Mouse (Mus musculus) heart, embryonic 13.5 days (tissue): ENCODE results near the gene Hjurp. TPM values are rescaled to one million over a fixed set of nuclear protein-coding genes. Genes with fewer than 3 reads are reported as not detected.

Source experiments
- ATAC-seq: fragments of 200-750 bp; cut with Nextera tagmentation; 2 replicates; pipeline ENCODE4 v1.8.0; 2017; ENCODE audit warnings: moderate TSS enrichment; ENCODE audit not compliant: insufficient number of reproducible peaks, low FRiP score, low TSS enrichment; ENCODE audit errors: extremely low read depth
- H3K27ac ChIP-seq: fragments of 300-500 bp; sonication (generic); replicated peaks from 2 replicates; pipeline ENCODE4 v1.5.1; 2015; ENCODE audit warnings: moderate library complexity, mild to moderate bottlenecking, inconsistent platforms
- H3K27me3 ChIP-seq: fragments of 300-500 bp; sonication (generic); replicated peaks from 2 replicates; pipeline ENCODE4 v1.6.1; 2015; ENCODE audit warnings: mild to moderate bottlenecking, inconsistent platforms
- H3K36me3 ChIP-seq: fragments of 300-500 bp; sonication (generic); 2 replicates; pipeline ENCODE4 v1.6.1; 2015; ENCODE audit warnings: mild to moderate bottlenecking, inconsistent platforms
- H3K4me1 ChIP-seq: fragments of 300-500 bp; sonication (generic); 2 replicates; pipeline ENCODE4 v1.6.1; 2015; ENCODE audit warnings: inconsistent platforms
- H3K4me2 ChIP-seq: fragments of 300-500 bp; sonication (generic); 2 replicates; pipeline ENCODE4 v1.6.1; 2015; ENCODE audit warnings: inconsistent platforms, mild to moderate bottlenecking, moderate library complexity
- H3K4me3 ChIP-seq: fragments of 300-500 bp; sonication (generic); 2 replicates; pipeline ENCODE4 v1.5.1; 2015; ENCODE audit warnings: moderate library complexity, mild to moderate bottlenecking, inconsistent platforms
- H3K9ac ChIP-seq: fragments of 300-500 bp; sonication (generic); 2 replicates; pipeline ENCODE4 v1.6.1; 2015; ENCODE audit warnings: inconsistent platforms, mild to moderate bottlenecking, moderate library complexity
- H3K9me3 ChIP-seq: fragments of 300-500 bp; sonication (generic); 2 replicates; pipeline ENCODE4 v1.6.1; 2016; ENCODE audit warnings: inconsistent platforms
- WGBS: fragments of 180-500 bp; shearing (Covaris S2); methylation state at CpG from one replicate; pipeline ENCODE4 v1.1.7; 2015; ENCODE audit warnings: mixed read lengths; 5-methylcytosine and 5-hydroxymethylcytosine counted together
- polyA plus RNA-seq: library from polyadenylated mRNA; unstranded; fragments of >200 nt; fragmentation: Nextera tagmentation; extraction: Ambion mirVana; gene quantifications from 2 replicates; pipeline ENCODE4 v1.2.1, GENCODE M21; 2015

The Hjurp gene
- polyA plus RNA-seq, 1 experiment from 2014 or later: 102 TPM

GRCm38 (mm10) chr1:88264869-88265240, 12.6 kb downstream of the Hjurp start:
- 69% methylated on average over 4 of the region's 4 CpGs for WGBS
- ATAC-seq: no peak
- H3K4me3 ChIP-seq: no peak overlapping the region
- H3K9me3 ChIP-seq: no peaks in the 10 kb centered on the region
- H3K4me2 ChIP-seq: no peak overlapping the region
- H3K27me3 ChIP-seq: no peaks in the 10 kb centered on the region
- peaks cover 100% of the 10 kb centered on the region for H3K36me3 ChIP-seq
- peaks cover 31% of the 10 kb centered on the region for H3K4me1 ChIP-seq
- H3K9ac ChIP-seq: no peak overlapping the region
- H3K27ac ChIP-seq: no peak overlapping the region

GRCm38 (mm10) chr1:88264237-88264868, 13.1 kb downstream of the Hjurp start:
- Histone ChIP-seq H3K36me3 (peaks cover 100% of the 10 kb centered on the region), H3K27me3 (no peaks in the 10 kb centered on the region), H3K9ac (no peak overlapping the region), H3K9me3 (no peaks in the 10 kb centered on the region), H3K4me2 (no peak overlapping the region), H3K4me3 (no peak overlapping the region), H3K4me1 (peaks cover 36% of the 10 kb centered on the region), H3K27ac (no peak overlapping the region)
- no peak for ATAC-seq
- WGBS: 77% methylated on average over 7 of the region's 7 CpGs

DNA sequence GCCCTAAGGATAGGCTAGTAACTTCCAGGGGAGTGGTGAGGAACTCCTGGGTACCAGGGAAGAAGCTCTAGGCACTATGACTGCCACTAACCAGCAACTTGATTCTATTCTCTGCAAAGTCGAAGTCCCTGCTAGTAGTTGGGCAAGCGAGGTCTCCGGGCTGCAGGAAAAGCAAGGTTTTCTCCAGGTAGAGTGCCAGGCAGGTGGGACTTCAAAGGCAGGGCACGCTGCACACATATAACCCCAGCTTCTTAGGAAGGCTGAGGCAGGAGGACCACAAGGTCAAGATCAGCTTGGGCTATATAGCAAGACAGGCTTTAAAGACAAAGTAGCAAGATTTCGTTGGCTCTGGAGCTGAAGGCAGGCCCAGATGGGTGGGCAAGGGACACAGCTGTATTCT, 13.7 kb downstream of the Hjurp start:
- Histone ChIP-seq H3K27ac (no peak overlapping the region), H3K27me3 (no peaks in the 10 kb centered on the region), H3K4me2 (no peak overlapping the region), H3K9ac (no peak overlapping the region), H3K9me3 (no peaks in the 10 kb centered on the region), H3K4me1 (peaks cover 42% of the 10 kb centered on the region), H3K4me3 (no peak overlapping the region), H3K36me3 (peaks cover 95% of the 10 kb centered on the region)
- 90% methylated on average over 5 of the region's 5 CpGs for WGBS
- ATAC-seq: no peak

DNA sequence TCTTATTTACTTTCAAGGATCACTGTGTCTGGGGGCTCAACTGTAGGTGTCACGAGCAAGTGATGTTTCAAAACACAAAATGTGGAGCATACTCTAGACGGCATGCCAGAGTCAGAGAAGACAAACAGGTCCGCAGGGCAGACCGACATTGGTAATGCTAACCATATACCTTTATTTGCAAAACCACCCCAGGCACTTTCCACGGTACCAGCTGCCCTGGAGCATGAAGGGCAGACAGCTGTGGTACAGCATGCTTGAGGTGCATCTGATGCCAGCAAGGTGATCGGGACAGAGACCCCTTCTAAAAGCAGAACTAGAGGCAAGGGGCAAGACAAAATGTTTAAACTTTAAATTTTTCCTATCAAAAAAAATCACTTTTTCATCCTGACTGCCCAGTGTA, 14.5 kb downstream of the Hjurp start:
- no peaks in the 10 kb centered on the region for H3K27me3 ChIP-seq
- no peak overlapping the region for H3K27ac ChIP-seq
- H3K36me3 ChIP-seq: peaks cover 87% of the 10 kb centered on the region
- no peaks in the 10 kb centered on the region for H3K9me3 ChIP-seq
- ATAC-seq: no peak
- no peak overlapping the region for H3K4me3 ChIP-seq
- 74% methylated on average over 6 of the region's 6 CpGs for WGBS
- peaks cover 43% of the 10 kb centered on the region for H3K4me1 ChIP-seq
- no peak overlapping the region for H3K9ac ChIP-seq
- no peak overlapping the region for H3K4me2 ChIP-seq

DNA sequence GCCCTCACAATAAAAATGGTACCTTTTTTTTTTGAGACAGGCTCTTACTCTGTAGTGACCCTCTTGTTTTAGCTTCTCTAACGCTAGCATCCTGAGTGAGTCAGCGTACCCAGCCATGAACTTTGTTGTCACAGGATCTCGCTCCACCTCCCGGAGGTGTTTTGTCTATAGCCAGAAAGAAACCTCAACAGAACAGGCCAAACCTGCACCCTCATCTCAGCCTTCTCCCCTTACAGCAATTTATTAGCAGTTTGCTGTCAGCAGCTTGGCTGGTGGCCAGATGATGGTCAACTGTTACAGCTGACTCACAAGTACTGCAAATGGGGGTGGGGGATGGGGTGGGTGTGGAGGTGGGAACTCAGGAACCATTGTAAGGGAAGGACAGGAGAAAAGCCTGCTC, 15.2 kb downstream of the Hjurp start:
- H3K4me1 ChIP-seq: peaks cover 43% of the 10 kb centered on the region
- peaks cover 4% of the 10 kb centered on the region for H3K9me3 ChIP-seq
- H3K4me3 ChIP-seq: no peak overlapping the region
- peaks cover 80% of the 10 kb centered on the region for H3K36me3 ChIP-seq
- peak overlapping the region; percentile 0; the same call in 1 of the 2 replicates for H3K9ac ChIP-seq
- H3K27me3 ChIP-seq: no peaks in the 10 kb centered on the region
- ATAC-seq: no peak
- H3K27ac ChIP-seq: no peak overlapping the region
- H3K4me2 ChIP-seq: no peak overlapping the region
- WGBS: 73% methylated on average over 4 of the region's 4 CpGs

GRCm38 (mm10) chr1:88261706-88262105, 15.7 kb downstream of the Hjurp start:
- ATAC-seq: no peak
- peaks cover 75% of the 10 kb centered on the region for H3K36me3 ChIP-seq
- H3K4me1 ChIP-seq: peaks cover 43% of the 10 kb centered on the region
- H3K27ac ChIP-seq: no peak overlapping the region
- H3K27me3 ChIP-seq: no peaks in the 10 kb centered on the region
- 77% methylated on average over 7 of the region's 7 CpGs for WGBS
- no peak overlapping the region for H3K9ac ChIP-seq
- no peak overlapping the region for H3K4me3 ChIP-seq
- peaks cover 10% of the 10 kb centered on the region for H3K9me3 ChIP-seq
- no peak overlapping the region for H3K4me2 ChIP-seq

GRCm38 (mm10) chr1:88260604-88261377, 16.6 kb downstream of the Hjurp start:
- peaks cover 65% of the 10 kb centered on the region for H3K36me3 ChIP-seq
- WGBS: 81% methylated on average over 10 of the region's 10 CpGs

DNA sequence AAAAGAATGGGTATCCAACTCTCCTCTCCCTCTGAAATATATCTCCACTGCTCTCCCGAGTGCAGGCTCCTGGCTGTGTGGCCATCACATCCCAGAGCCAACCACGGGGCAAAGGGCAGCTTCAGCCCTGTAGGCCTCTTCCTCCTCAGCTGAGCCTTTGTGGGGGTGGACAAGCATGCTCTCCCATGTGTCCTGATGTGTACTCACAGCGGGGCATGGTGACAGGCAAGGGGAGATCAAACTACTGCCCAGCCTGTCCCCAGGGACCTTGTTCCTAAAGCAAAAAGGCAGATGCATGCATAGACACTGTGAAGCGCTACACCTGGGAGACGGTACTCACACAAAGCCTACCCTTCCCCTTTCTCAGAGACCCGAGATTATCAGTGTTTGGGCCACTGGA, 17.3 kb downstream of the Hjurp start:
- peaks cover 37% of the 10 kb centered on the region for H3K4me1 ChIP-seq
- 69% methylated on average over 6 of the region's 6 CpGs for WGBS
- H3K9me3 ChIP-seq: peaks cover 26% of the 10 kb centered on the region
- H3K27me3 ChIP-seq: no peaks in the 10 kb centered on the region
- H3K4me3 ChIP-seq: no peak overlapping the region
- no peak for ATAC-seq
- no peak overlapping the region for H3K27ac ChIP-seq
- H3K36me3 ChIP-seq: peaks cover 59% of the 10 kb centered on the region
- H3K9ac ChIP-seq: no peak overlapping the region
- H3K4me2 ChIP-seq: no peak overlapping the region

More at GRCm38 (mm10) chr1:88260604-88261377, 16.6 kb downstream of the Hjurp start:
- H3K4me1 ChIP-seq: peaks cover 43% of the 10 kb centered on the region
- ATAC-seq: no peak
- no peak overlapping the region for H3K4me3 ChIP-seq
- H3K9me3 ChIP-seq: peaks cover 19% of the 10 kb centered on the region
- H3K9ac ChIP-seq: no peak overlapping the region
- H3K4me2 ChIP-seq: no peak overlapping the region
- no peak overlapping the region for H3K27ac ChIP-seq
- no peaks in the 10 kb centered on the region for H3K27me3 ChIP-seq

DNA sequence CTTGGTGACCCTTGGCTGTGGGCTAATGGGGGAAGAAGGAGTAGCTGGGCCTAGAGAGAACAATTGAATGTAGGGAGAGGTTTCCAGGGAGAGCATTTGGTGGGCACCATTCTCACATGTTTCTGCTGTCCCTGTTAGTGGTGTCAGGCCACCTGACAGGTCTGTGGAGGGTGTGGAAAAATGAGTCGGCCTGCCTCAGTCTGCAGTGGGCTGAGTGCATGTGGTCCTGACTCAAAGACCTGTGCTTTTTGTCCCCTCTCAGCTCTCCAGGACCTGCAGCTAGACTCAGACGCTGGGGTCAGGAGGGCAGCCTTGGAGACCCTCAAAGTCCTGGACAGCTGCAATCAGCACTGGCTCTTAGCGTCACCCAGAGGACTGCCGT, 17.8 kb downstream of the Hjurp start:
- no peak for ATAC-seq
- peaks cover 54% of the 10 kb centered on the region for H3K36me3 ChIP-seq
- peaks cover 31% of the 10 kb centered on the region for H3K9me3 ChIP-seq

GRCm38 (mm10) chr1:88258881-88259642, 18.4 kb downstream of the Hjurp start:
- peaks cover 36% of the 10 kb centered on the region for H3K9me3 ChIP-seq
- no peak for ATAC-seq
- peak overlapping the region; percentile 0; the same call in 1 of the 2 replicates for H3K9ac ChIP-seq

More for the DNA sequence above, 17.8 kb downstream of the Hjurp start:
- Histone ChIP-seq H3K27me3 (no peaks in the 10 kb centered on the region), H3K27ac (no peak overlapping the region; the same call in 1 of the 2 replicates), H3K9ac (peak overlapping the region; percentile 0; the same call in 1 of the 2 replicates), H3K4me2 (no peak overlapping the region), H3K4me1 (peaks cover 33% of the 10 kb centered on the region), H3K4me3 (no peak overlapping the region)
- 70% methylated on average over 4 of the region's 4 CpGs for WGBS

DNA sequence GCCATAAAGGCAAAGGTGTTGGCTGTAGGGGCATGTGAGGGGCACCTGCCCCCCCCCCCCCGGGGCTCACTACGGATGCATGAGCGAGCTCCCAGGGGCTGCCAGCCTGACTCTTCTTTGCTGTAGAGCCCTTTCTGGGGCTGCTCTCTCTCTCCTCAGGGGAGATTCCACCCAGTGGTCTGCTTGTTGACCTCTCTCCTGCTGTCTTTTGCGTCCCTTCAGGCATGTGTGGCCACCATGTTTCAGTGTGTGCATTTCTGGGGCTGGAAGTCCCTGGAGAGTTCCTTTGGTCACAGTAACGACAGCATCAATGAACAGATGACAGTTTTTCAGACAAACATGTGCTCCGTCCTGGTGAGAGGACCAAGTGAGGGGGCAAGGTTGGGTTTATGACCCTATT, 19.1 kb downstream of the Hjurp start:
- H3K9me3 ChIP-seq: peaks cover 43% of the 10 kb centered on the region

More at GRCm38 (mm10) chr1:88258881-88259642, 18.4 kb downstream of the Hjurp start:
- Histone ChIP-seq H3K4me1 (peaks cover 30% of the 10 kb centered on the region), H3K27me3 (no peaks in the 10 kb centered on the region), H3K36me3 (peaks cover 48% of the 10 kb centered on the region), H3K4me2 (no peak overlapping the region), H3K4me3 (no peak overlapping the region), H3K27ac (no peak overlapping the region; the same call in 1 of the 2 replicates)
- 60% methylated on average over 8 of the region's 8 CpGs for WGBS

More for the DNA sequence above, 19.1 kb downstream of the Hjurp start:
- Histone ChIP-seq H3K4me1 (peaks cover 30% of the 10 kb centered on the region), H3K36me3 (peaks cover 41% of the 10 kb centered on the region), H3K4me3 (no peak overlapping the region), H3K9ac (no peak overlapping the region), H3K4me2 (no peak overlapping the region), H3K27ac (no peak overlapping the region), H3K27me3 (no peaks in the 10 kb centered on the region)
- WGBS: 64% methylated on average over 6 of the region's 6 CpGs
- ATAC-seq: no peak
